Mouse (Mus musculus) MEL (cell line): ENCODE results near the gene Trim50.

Experiments
- CTCF ChIP-seq, 3 experiments: IDR thresholded peaks in 2 of 3; conservative IDR thresholded peaks in 1 of 3; 2 replicates each; pipeline ENCODE4 v1.5.1; 2011 to 2012; ENCODE audit warnings: low read length in 3 of 3, low read depth in 2 of 3, mild to moderate bottlenecking in 2 of 3, improper control_type of control experiment in 1 of 3, inconsistent platforms in 1 of 3, mixed read lengths in 1 of 3, moderate library complexity in 1 of 3; ENCODE audit not compliant: control insufficient read depth in 1 of 3, insufficient read depth in 1 of 3, poor library complexity in 1 of 3, severe bottlenecking in 1 of 3
- ZC3H11A ChIP-seq: IDR thresholded peaks from 2 replicates; pipeline ENCODE4 v1.6.1; 2012; ENCODE audit warnings: low read depth, mild to moderate bottlenecking, inconsistent platforms, low read length, improper control_type of control experiment
- ZMIZ1 ChIP-seq: IDR thresholded peaks from 2 replicates; pipeline ENCODE4 v1.6.1; 2012; ENCODE audit warnings: low read depth, mild to moderate bottlenecking, inconsistent platforms, low read length, improper control_type of control experiment, moderate library complexity

DNA sequence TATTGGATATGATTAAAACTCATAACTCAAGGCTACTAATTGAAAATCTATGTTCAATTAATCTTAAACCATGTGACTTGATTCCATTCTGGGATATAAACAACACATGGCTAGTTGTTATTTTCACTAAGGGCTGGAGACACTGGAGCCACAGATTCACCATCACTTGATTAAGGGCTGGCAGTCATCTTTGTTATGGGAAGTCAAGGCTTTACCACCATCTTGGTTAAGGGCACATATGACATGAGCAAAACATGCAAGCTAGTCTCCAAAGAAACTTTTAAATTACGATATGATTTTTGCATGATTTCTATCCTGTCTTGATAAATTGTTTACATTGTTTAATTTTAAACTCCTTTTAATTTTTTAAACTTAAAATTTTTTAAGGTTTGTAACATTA, 30.9 kb upstream of the Trim50 start:
- TF ChIP-seq CTCF (IDR thresholded peaks at IDR 0.05 in 2 of 3, conservative IDR thresholded peaks at IDR 0.05 in 1 of 3; ENCODE audit: control insufficient read depth in 1 of 3, insufficient read depth in 1 of 3, low read depth in 2 of 3, low read length in 3 of 3, poor library complexity in 1 of 3, severe bottlenecking in 1 of 3) (no peak), ZC3H11A (no peak), ZMIZ1 (no peak)
